Mouse (Mus musculus) neutrophil, adult 83 days (primary cell): ENCODE data around the gene Jagn1. TPM values are rescaled to one million over a fixed set of nuclear protein-coding genes. Genes with fewer than 3 reads are reported as not detected.

Experiments
- total RNA-seq, 2 experiments: library from RNA; stranded (reverse); gene quantifications; one replicate each; pipeline ENCODE4 v1.2.4; 2023

Gene Jagn1
- total RNA-seq = 10 to 100 TPM; 11.7 to 12.2 TPM

DNA sequence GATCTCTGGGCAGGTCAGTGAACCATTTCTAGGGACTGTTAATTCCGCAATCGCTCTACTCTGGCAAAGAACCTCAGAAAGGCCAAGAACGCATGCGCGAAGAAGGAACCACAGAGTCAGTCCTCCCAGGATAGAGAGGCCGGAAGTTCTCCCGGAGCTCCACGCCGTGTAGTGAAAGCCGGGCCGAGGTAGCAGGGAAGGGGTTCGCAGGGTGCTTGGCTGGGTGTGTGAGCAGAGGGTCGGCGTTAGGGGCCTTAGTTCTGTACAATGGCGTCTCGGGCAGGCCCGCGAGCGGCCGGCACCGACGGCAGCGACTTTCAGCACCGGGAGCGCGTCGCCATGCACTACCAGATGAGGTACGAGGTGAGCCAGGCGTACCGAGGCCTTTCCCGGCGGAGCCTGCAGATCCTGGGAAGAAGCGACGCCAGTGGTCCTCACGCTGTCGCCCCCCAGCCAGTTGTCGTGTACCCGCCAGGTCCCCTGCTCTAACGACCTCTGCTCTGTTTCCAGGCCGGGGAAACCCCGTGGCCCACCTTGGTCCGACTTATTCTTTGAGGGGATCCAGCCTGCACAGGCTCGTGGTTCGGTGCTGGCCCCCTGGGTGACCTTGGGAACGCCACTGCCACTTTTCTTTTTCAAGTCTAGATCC lies at the start of gene Jagn1:
TSS of gene Jagn1 (plus strand) at position 128 of the 649 bp plus-strand sequence.

DNA sequence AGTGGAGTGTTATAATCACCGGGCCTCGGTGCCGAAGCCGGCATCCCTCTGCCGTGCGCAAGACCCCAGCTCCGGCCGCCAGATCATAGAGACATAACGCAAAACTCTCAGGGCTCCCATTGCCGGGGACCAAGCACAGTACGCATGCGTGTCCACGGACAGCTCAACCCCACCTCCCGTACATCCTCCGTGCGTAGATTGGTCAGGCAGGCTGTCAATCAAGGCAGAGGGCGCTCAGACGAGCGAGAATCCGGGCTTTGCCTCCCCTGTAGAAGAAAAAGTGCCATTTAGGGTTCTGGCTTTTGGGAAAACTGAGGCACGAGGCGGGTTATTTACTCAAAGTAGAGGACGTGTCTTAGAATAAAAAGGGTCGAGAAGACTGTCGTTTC lies 23.2 kb upstream of the Jagn1 start, which contains the start of gene Rpusd3:
TSS of gene Rpusd3 (minus strand) at position 142 of the 389 bp plus-strand sequence.

DNA sequence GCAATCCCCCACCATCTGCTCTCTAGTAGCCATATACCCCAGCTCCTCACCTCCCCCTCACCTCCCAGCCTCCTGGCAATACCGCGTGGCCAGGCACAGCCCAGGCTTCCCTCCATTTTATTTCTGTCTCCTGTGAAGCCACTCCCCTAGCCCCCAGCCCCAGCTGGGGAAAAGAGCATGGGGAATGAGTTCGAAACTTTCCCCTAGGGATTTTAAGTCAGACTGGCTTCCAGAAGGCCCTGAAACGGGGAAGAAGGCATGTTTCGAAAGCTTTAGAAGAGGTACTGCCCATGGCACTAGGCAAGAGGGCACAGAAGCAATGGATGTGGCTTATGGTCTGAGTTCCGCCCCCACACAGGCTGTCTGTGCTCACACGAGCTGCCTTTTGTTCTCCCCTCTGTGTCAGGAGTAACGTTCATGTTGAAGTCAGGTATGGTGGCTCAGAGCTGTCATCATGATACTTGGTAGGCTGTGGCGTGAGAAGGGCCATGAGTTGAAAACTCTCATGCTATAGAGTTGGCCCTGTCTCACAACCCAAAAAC lies 6.6 kb upstream of the Jagn1 start, which contains the start of gene Cidec:
TSS of gene Cidec (minus strand) at position 97 of the 542 bp plus-strand sequence.

GRCm38 (mm10) chr6:113457952-113458534 lies 15.7 kb downstream of the Jagn1 start, which contains the start of gene Il17re:
TSS of gene Il17re (plus strand) at chr6:113458484.

DNA sequence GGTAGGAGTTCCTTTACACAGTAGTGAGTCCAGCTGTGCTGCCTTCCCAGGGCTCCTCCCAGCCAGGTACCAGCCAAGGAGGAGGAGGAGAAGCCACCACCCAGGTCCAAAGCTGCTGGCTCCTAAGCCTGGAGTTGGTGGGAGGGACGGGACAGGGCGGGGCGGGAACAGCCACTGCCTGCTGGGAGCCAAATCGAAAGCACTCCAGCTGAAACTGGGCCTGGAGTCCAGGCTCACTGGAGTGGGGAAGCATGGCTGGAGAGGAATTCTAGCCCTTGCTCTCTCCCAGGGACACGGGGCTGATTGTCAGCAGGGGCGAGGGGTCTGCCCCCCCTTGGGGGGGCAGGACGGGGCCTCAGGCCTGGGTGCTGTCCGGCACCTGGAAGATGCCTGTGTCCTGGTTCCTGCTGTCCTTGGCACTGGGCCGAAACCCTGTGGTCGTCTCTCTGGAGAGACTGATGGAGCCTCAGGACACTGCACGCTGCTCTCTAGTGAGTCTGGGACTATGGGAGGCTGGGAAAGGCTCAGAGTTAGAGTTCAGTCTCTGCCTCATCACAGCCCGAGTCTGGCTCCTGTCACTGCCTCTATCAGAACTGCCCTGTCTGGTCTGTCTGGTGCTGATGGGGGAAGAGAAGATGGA lies 29.0 kb downstream of the Jagn1 start, which contains the start of gene Il17rc:
TSS of gene Il17rc (plus strand) at position 131 of the 640 bp plus-strand sequence.

DNA sequence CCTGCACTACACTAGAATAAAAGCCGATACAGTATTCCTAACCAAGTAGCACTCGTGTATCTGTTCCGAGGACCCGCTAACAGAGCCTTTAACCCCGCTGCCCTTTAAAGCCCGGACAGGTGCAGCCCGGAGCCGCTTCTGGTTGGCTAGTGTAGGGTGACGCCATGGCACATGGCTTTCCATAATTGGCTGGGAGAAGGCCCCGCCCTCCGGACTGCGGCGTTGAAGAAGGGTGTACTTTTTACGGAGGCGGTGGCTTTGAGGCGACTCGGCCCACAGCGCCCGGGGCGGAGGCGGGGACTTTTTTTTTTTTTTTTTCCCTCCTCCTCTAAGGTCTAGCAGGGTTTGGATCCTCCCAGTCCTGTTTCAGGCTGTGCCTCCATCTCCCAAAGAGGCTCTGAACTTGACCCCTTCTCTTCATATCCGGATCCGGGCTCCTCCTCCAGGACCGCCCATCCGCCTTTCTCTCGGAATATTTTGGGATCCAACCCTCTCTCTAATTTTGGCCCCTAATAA lies 40.8 kb downstream of the Jagn1 start, which contains the start of gene Creld1:
TSS of gene Creld1 (plus strand) at position 198 of the 516 bp plus-strand sequence.

Other genes starting within 250 kb of the Jagn1 start
- under 1 TPM; 0.39 to 0.42 TPM for gene Lhfpl4, start 247.2 kb upstream of the Jagn1 start, total RNA-seq
- gene Mtmr14, start 204.7 kb upstream of the Jagn1 start, total RNA-seq = 10 to 100 TPM; 42.1 to 48.3 TPM
- 1 to 10 TPM in 1 of 2 experiments, under 1 TPM in 1; 0.79 to 2.4 TPM for gene Cpne9, start 160.3 kb upstream of the Jagn1 start, total RNA-seq
- gene Brpf1, start 135.4 kb upstream of the Jagn1 start, total RNA-seq = 10 to 100 TPM; 82.6 to 87.5 TPM
- gene Ogg1, start 115.6 kb upstream of the Jagn1 start, total RNA-seq = 10 to 100 TPM in 1 of 2 experiments, 1 to 10 TPM in 1; 9.6 to 11.3 TPM
- 10 to 100 TPM; 28.1 to 30.0 TPM for gene Camk1, start 98.6 kb upstream of the Jagn1 start, total RNA-seq
- gene Tada3, start 64.7 kb upstream of the Jagn1 start, total RNA-seq = 10 to 100 TPM; 24.7 to 26.8 TPM
- gene Arpc4, start 64.5 kb upstream of the Jagn1 start, total RNA-seq = 100 to 1,000 TPM; 463 to 492 TPM
- 10 to 100 TPM; 35.3 to 42.1 TPM for gene Ttll3, start 53.3 kb upstream of the Jagn1 start, total RNA-seq
- 1 to 10 TPM; 1.6 to 3.6 TPM for gene Rpusd3, start 23.2 kb upstream of the Jagn1 start, total RNA-seq
- gene Cidec, start 6.8 kb upstream of the Jagn1 start, total RNA-seq = not detected
- gene Il17re, start 15.9 kb downstream of the Jagn1 start, total RNA-seq = not detected
- gene Il17rc, start 28.9 kb downstream of the Jagn1 start, total RNA-seq = not detected
- 1 to 10 TPM; 2.2 to 2.3 TPM for gene Creld1, start 40.7 kb downstream of the Jagn1 start, total RNA-seq
- gene Prrt3, start 59.4 kb downstream of the Jagn1 start, total RNA-seq = not detected
- gene Emc3, start 89.1 kb downstream of the Jagn1 start, total RNA-seq = 10 to 100 TPM; 41.9 to 44.7 TPM
- gene Fancd2, start 89.1 kb downstream of the Jagn1 start, total RNA-seq = 10 to 100 TPM; 15.0 to 22.8 TPM
- gene Fancd2os, start 158.1 kb downstream of the Jagn1 start, total RNA-seq = not detected
- gene Brk1, start 162.2 kb downstream of the Jagn1 start, total RNA-seq = 100 to 1,000 TPM; 121 to 127 TPM
- 10 to 100 TPM; 20.1 to 20.6 TPM for gene Vhl, start 181.4 kb downstream of the Jagn1 start, total RNA-seq
- gene Irak2, start 195.9 kb downstream of the Jagn1 start, total RNA-seq = 10 to 100 TPM; 81.4 to 91.1 TPM